Mouse (Mus musculus): ENCODE measurements around the gene Peli2. TPM values are rescaled to one million over a fixed set of nuclear protein-coding genes. Genes with fewer than 3 reads are reported as not detected.

Peli2 gene
- polyA plus RNA-seq, 1 experiment from 2014 or later = 10.7 TPM

DNA sequence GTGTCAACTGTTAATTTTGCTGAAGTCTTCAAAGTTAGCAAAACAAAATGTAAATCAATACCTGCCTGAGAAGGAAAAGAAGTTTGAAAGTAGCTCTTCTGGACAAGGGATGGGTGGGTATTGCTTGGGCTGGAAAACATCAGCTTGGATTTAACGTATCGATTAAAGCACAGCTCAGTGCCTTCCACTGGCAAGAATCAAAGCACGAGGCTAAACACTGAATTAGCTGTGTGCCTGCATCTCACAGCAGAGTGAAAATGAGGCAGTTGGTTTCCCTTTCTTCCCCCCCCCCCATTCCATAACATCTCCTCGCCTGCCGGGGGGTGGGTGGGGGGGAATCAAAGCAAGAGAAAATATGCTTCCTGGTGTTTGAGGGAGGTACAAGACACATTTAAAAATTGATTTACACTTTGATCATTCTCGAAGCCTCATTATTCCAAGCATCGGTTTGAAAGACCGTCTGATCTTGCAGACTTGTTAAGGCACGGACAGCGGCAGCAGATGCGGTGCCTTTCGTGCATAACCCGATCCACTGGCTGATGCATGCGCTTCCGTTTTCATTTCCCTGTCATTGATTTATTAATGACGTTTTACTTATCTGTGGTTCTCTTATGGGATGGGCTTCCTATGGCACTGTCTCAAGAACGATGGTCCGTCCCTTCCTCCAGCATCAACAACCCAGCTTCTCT, 203.3 kb downstream of the Peli2 start:
- H3K9me3 ChIP-seq = no peaks in the 10 kb centered on the region
- H3K27ac ChIP-seq (replicated peaks) = no peak overlapping the region
- no peaks in the 10 kb centered on the region for H3K27me3 ChIP-seq
- ATAC-seq (ENCODE audit: low FRiP score, low read depth) = no peak
- no peaks in the 10 kb centered on the region for H3K4me1 ChIP-seq (replicated peaks)
- H3K4me2 ChIP-seq = no peak overlapping the region
- no peak overlapping the region for H3K4me3 ChIP-seq
- no peaks in the 10 kb centered on the region for H3K36me3 ChIP-seq
- H3K9ac ChIP-seq = no peak overlapping the region
- WGBS = 70% methylated on average over 18 of the region's 18 CpGs

DNA sequence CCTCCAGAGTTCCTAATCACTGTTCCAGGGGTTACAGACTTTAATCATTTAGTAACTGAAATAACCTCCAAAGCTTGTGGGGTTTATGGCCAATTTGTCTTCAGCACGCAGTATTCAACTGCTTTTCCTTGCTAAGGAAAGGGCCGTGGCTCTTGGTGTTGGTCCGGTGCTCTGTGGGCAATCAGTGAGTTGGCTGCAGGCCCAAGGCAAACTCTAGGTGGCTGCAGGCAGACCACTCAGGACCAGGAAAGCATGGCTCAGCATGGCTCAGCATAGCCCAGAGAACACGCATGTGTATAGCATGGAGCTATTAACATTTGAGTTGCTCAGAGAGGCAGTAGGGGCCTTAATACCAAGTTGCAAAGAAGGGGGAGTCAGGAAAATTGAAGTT, 203.8 kb downstream of the Peli2 start:
- Histone ChIP-seq H3K27ac (replicated peaks) (no peak overlapping the region), H3K36me3 (no peaks in the 10 kb centered on the region), H3K4me3 (no peak overlapping the region), H3K27me3 (no peaks in the 10 kb centered on the region), H3K4me1 (replicated peaks) (no peaks in the 10 kb centered on the region), H3K9ac (no peak overlapping the region), H3K9me3 (no peaks in the 10 kb centered on the region), H3K4me2 (no peak overlapping the region)
- 73% methylated on average over 4 of the region's 4 CpGs for whole genome bisulfite sequencing
- ATAC-seq (ENCODE audit: low FRiP score, low read depth) = no peak

DNA sequence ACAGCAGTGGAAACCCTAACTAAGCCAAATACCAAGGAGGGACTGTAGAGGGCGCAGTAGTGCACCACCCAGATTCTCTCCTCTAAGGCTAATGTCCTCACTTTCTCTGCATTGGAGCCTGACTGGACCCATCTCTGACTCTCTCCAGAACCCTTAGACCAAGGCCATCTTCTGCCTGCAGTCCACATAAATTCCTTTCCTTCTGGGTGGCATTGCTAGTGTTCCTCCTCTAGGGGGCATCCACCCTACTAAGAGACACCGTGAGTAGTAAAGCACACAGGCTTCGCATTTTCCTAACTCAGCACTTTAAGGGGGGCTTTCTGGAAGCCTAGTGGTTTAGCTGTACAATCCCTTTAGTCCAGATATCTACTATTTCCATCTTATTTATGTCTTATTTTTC, 207.1 kb downstream of the Peli2 start:
- Histone ChIP-seq H3K9me3 (no peaks in the 10 kb centered on the region), H3K4me1 (replicated peaks) (peaks cover 24% of the 10 kb centered on the region), H3K36me3 (no peaks in the 10 kb centered on the region), H3K4me3 (no peak overlapping the region), H3K4me2 (no peak overlapping the region), H3K27me3 (no peaks in the 10 kb centered on the region), H3K27ac (replicated peaks) (no peak overlapping the region), H3K9ac (no peak overlapping the region)
- no peak for ATAC-seq (ENCODE audit: low FRiP score, low read depth)
- 77% methylated on average over 3 of the region's 3 CpGs for WGBS

DNA sequence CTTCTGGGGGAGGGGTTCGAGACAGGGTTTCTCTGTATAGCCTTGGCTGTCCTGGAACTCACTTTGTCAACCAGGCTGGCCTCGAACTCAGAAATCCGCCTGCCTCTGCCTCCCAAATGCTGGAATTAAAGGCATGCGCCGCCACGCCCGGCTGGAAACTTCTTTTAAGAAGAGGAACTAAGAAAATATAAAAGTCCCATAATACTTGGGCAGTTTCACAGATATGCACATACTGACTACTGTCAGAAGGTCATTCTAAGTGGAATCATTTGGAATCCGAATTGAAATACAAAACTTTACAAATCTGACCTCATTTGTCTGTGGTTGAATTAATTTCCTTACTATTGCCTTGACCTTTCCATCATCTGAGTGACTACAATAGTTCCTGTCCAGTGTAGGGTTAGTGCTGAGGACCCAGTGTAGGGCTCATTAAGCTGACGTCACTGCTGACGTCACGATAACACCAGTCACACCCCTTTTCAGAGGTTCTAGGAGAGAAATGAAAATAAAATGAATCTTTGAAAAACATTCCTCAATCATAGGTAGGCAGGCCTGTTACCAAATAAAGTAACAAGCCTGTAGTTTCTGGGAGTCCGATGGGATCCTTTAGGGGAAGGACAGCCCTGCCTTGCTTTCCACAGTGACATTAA, 209.2 kb downstream of the Peli2 start:
- Histone ChIP-seq H3K27me3 (0 out of 2 replicates have a peak, but pooled peaks cover 3% of the 10 kb centered on the region), H3K27ac (replicated peaks) (no peak overlapping the region), H3K9ac (no peak overlapping the region), H3K4me2 (no peak overlapping the region), H3K9me3 (no peaks in the 10 kb centered on the region), H3K4me1 (replicated peaks) (peaks cover 32% of the 10 kb centered on the region), H3K36me3 (no peaks in the 10 kb centered on the region), H3K4me3 (no peak overlapping the region)
- no peak for ATAC-seq (ENCODE audit: low FRiP score, low read depth)
- 90% methylated on average over 12 of the region's 12 CpGs for WGBS

Measured in hindbrain, embryonic 15.5 days (tissue).